10 mouse cellular contexts compared by ENCODE assay signal in genomic region chr16:90104714-90105459, GRCm38 (mm10). TPM values are rescaled to one million over a fixed set of nuclear protein-coding genes. Genes with fewer than 3 reads are reported as not detected.
DNase-seq lines count a peak whose midpoint lies in the region; ATAC-seq lines count a peak whose summit lies in the region.
"Had no signal": no experiment of that assay in that cellular context is flagged by ENCODE, and none has a peak within 500 bp of the region (broad histone marks: within the 10 kb centered on the region; RNA-seq: fewer than 3 reads in every experiment).

No protein-coding gene starts in this region.

- no peaks in the 10 kb centered on the region for H3K9me3 ChIP-seq in kidney, embryonic 15.5 days (replicated peaks)
- H3K9me3 ChIP-seq: limb, embryonic 12.5 days; neural tube, embryonic 15.5 days had no signal

- peak; percentile 15 to 24 for DNase-seq in kidney, postnatal 36 days
- no peak for DNase-seq in kidney, adult 9 months
- DNase-seq in urinary bladder, postnatal 14 days (ENCODE audit: low spot score) = peak; percentile 53
- no peak for DNase-seq in urinary bladder, postnatal 25 days (ENCODE audit: low spot score)
- peak; percentile 61 to 85 for DNase-seq in left cerebral cortex, postnatal 25 days (ENCODE audit: low spot score in 2 of 2)
- DNase-seq in T-cell, adult 2 months (ENCODE audit: low spot score) = no peak
- DNase-seq in adrenal gland, adult 2 months = no peak

- ATAC-seq in kidney, embryonic 15.5 days (replicated peaks; ENCODE audit: low FRiP score) = no peak

- H3K4me2 ChIP-seq in kidney, embryonic 15.5 days = no peak overlapping the region
- H3K4me2 ChIP-seq: limb, embryonic 12.5 days; neural tube, embryonic 15.5 days had no signal

- no peak overlapping the region for H3K4me3 ChIP-seq in kidney, embryonic 15.5 days (replicated peaks)
- H3K4me3 ChIP-seq: limb, embryonic 12.5 days; neural tube, embryonic 15.5 days had no signal

- no peak overlapping the region for H3K27ac ChIP-seq in kidney, embryonic 15.5 days
- H3K27ac ChIP-seq: limb, embryonic 12.5 days; neural tube, embryonic 15.5 days had no signal

- no peaks in the 10 kb centered on the region for H3K36me3 ChIP-seq in kidney, embryonic 15.5 days
- H3K36me3 ChIP-seq: neural tube, embryonic 15.5 days had no signal

- H3K27me3 ChIP-seq in kidney, embryonic 15.5 days = no peaks in the 10 kb centered on the region
- H3K27me3 ChIP-seq: limb, embryonic 12.5 days; neural tube, embryonic 15.5 days had no signal

- WGBS in kidney, embryonic 15.5 days = 62% methylated on average over 15 of the region's 15 CpGs

- 0 out of 2 replicates have a peak, but pooled peaks cover 6% of the 10 kb centered on the region for H3K4me1 ChIP-seq in kidney, embryonic 15.5 days

- H3K9ac ChIP-seq in kidney, embryonic 15.5 days = no peak overlapping the region
- H3K9ac ChIP-seq: limb, embryonic 12.5 days; neural tube, embryonic 15.5 days had no signal

- intact Hi-C loops in left cerebral cortex, postnatal 25 days (cut with DNase I) = no loop called here

RNA-seq across cellular contexts. Expression of gene Tiam1, which starts 38.7 kb away (rescaled TPM):
- total RNA-seq in left cerebral cortex, postnatal 25 days (2021) = 100 to 1,000 TPM; 108 to 118 TPM
- total RNA-seq in adrenal gland, adult 2 months (2021) = 10 to 100 TPM; 70.3 to 76.2 TPM
- 9.5 and 10.4 TPM in 2 replicates for polyA plus RNA-seq in adrenal gland, adult 2 months (2012; rRNA removed)
- 18.6 and 19.0 TPM in 2 replicates for polyA plus RNA-seq in kidney, embryonic 15.5 days (2015; fragmentation: Nextera tagmentation; extraction: Ambion mirVana)

Comparison
In these comparisons a context has a peak if more than half of its experiments do, and no peak if none do; other contexts are left out.
1. DNase-seq: peak in kidney, postnatal 36 days (2 of 2), urinary bladder, postnatal 14 days (single experiment) and left cerebral cortex, postnatal 25 days (2 of 2); none in kidney, adult 9 months (single experiment), urinary bladder, postnatal 25 days (single experiment), T-cell, adult 2 months (single experiment) and adrenal gland, adult 2 months (single experiment).